Mouse (Mus musculus) CH12.LX (cell line): ENCODE measurements around the gene Gm42742. TPM values are rescaled to one million over a fixed set of nuclear protein-coding genes. Genes with fewer than 3 reads are reported as not detected.

Experiments
- DNase-seq: peaks from one replicate; pipeline ENCODE4 v3.0.0-alpha.2; 2013; ENCODE audit errors: extremely low read depth
- H3K27ac ChIP-seq: 2 replicates; pipeline ENCODE4 v1.5.1; 2012; ENCODE audit warnings: low read depth, mild to moderate bottlenecking, control low read depth, moderate library complexity; ENCODE audit not compliant: insufficient read depth
- H3K27me3 ChIP-seq: replicated peaks from 2 replicates; pipeline ENCODE3; 2012; ENCODE audit warnings: inconsistent platforms
- H3K36me3 ChIP-seq, 2 experiments: replicated peaks in 1 of 2; 2 replicates each; pipeline versions ENCODE3 to v1.6.1; 2012; ENCODE audit warnings: inconsistent platforms in 1 of 2, low read length in 1 of 2, mild to moderate bottlenecking in 1 of 2, mixed read lengths in 1 of 2, moderate library complexity in 1 of 2; ENCODE audit not compliant: control insufficient read depth in 1 of 2, insufficient read depth in 1 of 2
- H3K4me1 ChIP-seq, 2 experiments: 2 replicates each; pipeline ENCODE4 v1.6.1; 2012; ENCODE audit warnings: inconsistent platforms in 1 of 2, moderate library complexity in 1 of 2; ENCODE audit not compliant: insufficient read depth in 2 of 2, control insufficient read depth in 1 of 2
- H3K4me2 ChIP-seq: 2 replicates; pipeline ENCODE4 v1.6.1; 2012; ENCODE audit warnings: low read depth, mild to moderate bottlenecking, control low read depth; ENCODE audit not compliant: poor library complexity, insufficient read depth, severe bottlenecking
- H3K4me3 ChIP-seq, 3 experiments: fragments of 150-350 bp in 1 of 3; sonication (generic) in 1 of 3; replicated peaks in 1 of 3; 2 replicates each; pipeline versions ENCODE3 to v1.5.1; 2011 to 2012; ENCODE audit warnings: low read depth in 2 of 3, low read length in 2 of 3, mild to moderate bottlenecking in 2 of 3, moderate library complexity in 2 of 3, control low read depth in 1 of 3, improper control_type of control experiment in 1 of 3, inconsistent platforms in 1 of 3, mixed read lengths in 1 of 3; ENCODE audit not compliant: poor library complexity in 1 of 3
- H3K79me2 ChIP-seq: replicated peaks from 2 replicates; pipeline ENCODE4 v1.6.1; 2012; ENCODE audit warnings: mild to moderate bottlenecking, moderate library complexity; ENCODE audit not compliant: control insufficient read depth, poor library complexity, insufficient read depth, severe bottlenecking; ENCODE audit errors: extremely low read depth
- H3K9ac ChIP-seq: 2 replicates; pipeline ENCODE4 v1.6.1; 2012; ENCODE audit warnings: low read depth, mild to moderate bottlenecking, control low read depth, moderate library complexity; ENCODE audit not compliant: insufficient read depth
- H3K9me3 ChIP-seq: replicated peaks from 2 replicates; pipeline ENCODE3; 2012; ENCODE audit warnings: low read length, inconsistent platforms, mixed read lengths
- BHLHE40 ChIP-seq: IDR thresholded peaks from 2 replicates; pipeline ENCODE4 v1.6.1; 2011; ENCODE audit warnings: mild to moderate bottlenecking, low read depth, low read length, improper control_type of control experiment
- CHD1 ChIP-seq: IDR thresholded peaks from 2 replicates; pipeline ENCODE4 v1.6.1; 2012; ENCODE audit warnings: low read depth, low read length, improper control_type of control experiment, inconsistent platforms
- CHD2 ChIP-seq: IDR thresholded peaks from 2 replicates; pipeline ENCODE4 v1.6.1; 2011; ENCODE audit warnings: low read length, improper control_type of control experiment
- CTCF ChIP-seq, 2 experiments: IDR thresholded peaks in 1 of 2; conservative IDR thresholded peaks in 1 of 2; 2 replicates each; pipeline ENCODE4 v1.5.1; 2011 to 2012; ENCODE audit warnings: low read depth in 2 of 2, low read length in 2 of 2, improper control_type of control experiment in 1 of 2, inconsistent platforms in 1 of 2, mild to moderate bottlenecking in 1 of 2, moderate library complexity in 1 of 2
- E2F4 ChIP-seq: IDR thresholded peaks from 2 replicates; pipeline ENCODE4 v1.6.1; 2011; ENCODE audit warnings: low read depth, low read length, improper control_type of control experiment; ENCODE audit not compliant: insufficient replicate concordance
- ELF1 ChIP-seq: IDR thresholded peaks from 2 replicates; pipeline ENCODE4 v1.6.1; 2014; ENCODE audit warnings: low read depth, mild to moderate bottlenecking, inconsistent platforms, low read length, improper control_type of control experiment
- EP300 ChIP-seq: IDR thresholded peaks from 2 replicates; pipeline ENCODE4 v1.6.1; 2011; ENCODE audit warnings: low read length, improper control_type of control experiment
- ETS1 ChIP-seq: conservative IDR thresholded peaks from 2 replicates; pipeline ENCODE4 v1.6.1; 2012; ENCODE audit warnings: low read depth, mild to moderate bottlenecking, inconsistent platforms, low read length, improper control_type of control experiment, moderate library complexity
- GABPA ChIP-seq: IDR thresholded peaks from 2 replicates; pipeline ENCODE4 v1.6.1; 2012; ENCODE audit warnings: low read depth, low read length, improper control_type of control experiment, inconsistent platforms; ENCODE audit not compliant: insufficient replicate concordance
- IRF4 ChIP-seq: IDR thresholded peaks from 2 replicates; pipeline ENCODE4 v1.6.1; 2014; ENCODE audit warnings: low read depth, mild to moderate bottlenecking, inconsistent platforms, low read length, improper control_type of control experiment
- JUN ChIP-seq: IDR thresholded peaks from 2 replicates; pipeline ENCODE4 v1.6.1; 2011; ENCODE audit warnings: low read depth, mild to moderate bottlenecking, low read length, improper control_type of control experiment, moderate library complexity; ENCODE audit not compliant: insufficient read depth
- JUND ChIP-seq: conservative IDR thresholded peaks from 2 replicates; pipeline ENCODE4 v1.6.1; 2011; ENCODE audit warnings: low read depth, low read length, improper control_type of control experiment
- KAT2A ChIP-seq: IDR thresholded peaks from 2 replicates; pipeline ENCODE4 v1.6.1; 2012; ENCODE audit warnings: low read length, improper control_type of control experiment, inconsistent platforms; ENCODE audit not compliant: insufficient replicate concordance
- MAX ChIP-seq: IDR thresholded peaks from 2 replicates; pipeline ENCODE4 v1.6.1; 2011; ENCODE audit warnings: low read length, improper control_type of control experiment
- MAZ ChIP-seq: IDR thresholded peaks from 2 replicates; pipeline ENCODE4 v1.6.1; 2012; ENCODE audit warnings: low read depth, mild to moderate bottlenecking, inconsistent platforms, low read length, improper control_type of control experiment, moderate library complexity
- MXI1 ChIP-seq: IDR thresholded peaks from 2 replicates; pipeline ENCODE4 v1.6.1; 2011; ENCODE audit warnings: mild to moderate bottlenecking, low read depth, low read length, improper control_type of control experiment
- MYC ChIP-seq: IDR thresholded peaks from 2 replicates; pipeline ENCODE4 v1.6.1; 2011; ENCODE audit warnings: low read depth, mild to moderate bottlenecking, improper control_type of control experiment, low read length
- NELFE ChIP-seq: IDR thresholded peaks from 2 replicates; pipeline ENCODE4 v1.6.1; 2011; ENCODE audit warnings: low read depth, low read length, improper control_type of control experiment
- PAX5 ChIP-seq: IDR thresholded peaks from 2 replicates; pipeline ENCODE4 v1.6.1; 2012; ENCODE audit warnings: low read length, inconsistent platforms, mixed read lengths
- POLR2A ChIP-seq: IDR thresholded peaks from 2 replicates; pipeline ENCODE4 v1.6.1; 2011; ENCODE audit warnings: low read depth, mild to moderate bottlenecking, improper control_type of control experiment, low read length
- POLR2AphosphoS2 ChIP-seq: IDR thresholded peaks from 2 replicates; pipeline ENCODE4 v1.6.1; 2011; ENCODE audit warnings: low read depth, low read length, improper control_type of control experiment
- RCOR1 ChIP-seq: conservative IDR thresholded peaks from 2 replicates; pipeline ENCODE4 v1.6.1; 2012; ENCODE audit warnings: low read depth, mild to moderate bottlenecking, inconsistent platforms, low read length, improper control_type of control experiment
- SIN3A ChIP-seq: IDR thresholded peaks from 2 replicates; pipeline ENCODE4 v1.6.1; 2012; ENCODE audit warnings: low read length, improper control_type of control experiment, inconsistent platforms
- SMC3 ChIP-seq: IDR thresholded peaks from 2 replicates; pipeline ENCODE4 v1.6.1; 2011; ENCODE audit warnings: low read depth, low read length, improper control_type of control experiment
- TCF12 ChIP-seq: IDR thresholded peaks from 2 replicates; pipeline ENCODE4 v1.6.1; 2014; ENCODE audit warnings: low read depth, mild to moderate bottlenecking, inconsistent platforms, low read length, improper control_type of control experiment
- UBTF ChIP-seq: IDR thresholded peaks from 2 replicates; pipeline ENCODE4 v1.6.1; 2012; ENCODE audit warnings: low read depth, mild to moderate bottlenecking, inconsistent platforms, low read length, improper control_type of control experiment, moderate library complexity
- USF1 ChIP-seq: IDR thresholded peaks from 2 replicates; pipeline ENCODE4 v1.6.1; 2014; ENCODE audit warnings: low read depth, mild to moderate bottlenecking, inconsistent platforms, low read length, improper control_type of control experiment
- ZKSCAN1 ChIP-seq: IDR thresholded peaks from 2 replicates; pipeline ENCODE4 v1.6.1; 2012; ENCODE audit warnings: low read depth, inconsistent platforms, low read length, improper control_type of control experiment, borderline replicate concordance
- ZMIZ1 ChIP-seq: IDR thresholded peaks from 2 replicates; pipeline ENCODE4 v1.6.1; 2012; ENCODE audit warnings: low read depth, mild to moderate bottlenecking, inconsistent platforms, low read length, improper control_type of control experiment
- ZNF384 ChIP-seq: IDR thresholded peaks from 2 replicates; pipeline ENCODE4 v1.6.1; 2012; ENCODE audit warnings: low read depth, low read length, improper control_type of control experiment, inconsistent platforms
- dilution Hi-C: fragments of 300-500 bp; cut with MboI; formaldehyde crosslinking; loops from 2 replicates; pipeline ENCODE4 v1.14.3; 2020; ENCODE audit warnings: low sequenced_read_pairs; ENCODE audit not compliant: extremely low pct_unique_long_range_greater_than_20kb, extremely low pct_ligation_motif_present
- in situ Hi-C: fragments of 300-500 bp; cut with MboI; formaldehyde crosslinking; loops from 3 replicates; pipeline ENCODE4 v1.14.3; 2019; ENCODE audit warnings: low sequenced_read_pairs, low pct_ligation_motif_present, low pct_unique_long_range_greater_than_20kb, mixed read lengths
- polyA plus RNA-seq: library from polyadenylated mRNA; unstranded; fragments of >175 nt; gene quantifications from 2 replicates; pipeline ENCODE4 v1.2.1, GENCODE M21; 2012; ENCODE audit warnings: low read depth; ENCODE audit not compliant: insufficient read length
- total RNA-seq, 2 experiments: library from RNA; depleted of rRNA; stranded (reverse); fragments of 300-350 nt in 1 of 2; fragments of >200 nt in 1 of 2; gene quantifications; 2 replicates each; pipeline ENCODE4 v1.2.3; 2012 to 2014

The Gm42742 gene
- total and polyA plus RNA-seq, 3 experiments: 6.1 to 45.1 (median 16.0) TPM

GRCm38 (mm10) chr7:127016081-127016480 is 4.8 kb downstream of the Gm42742 start (continued):
- TF ChIP-seq TCF12 (peak; percentile 63), SIN3A (peak; percentile 64; the same call in 1 of the 2 replicates)

- peak overlapping the region in 1 of 3 experiments; percentile 25 for H3K4me3 ChIP-seq
- DNase-seq: no peak
- H3K9ac ChIP-seq: peak overlapping the region; percentile 52; the same call in 1 of the 2 replicates
- H3K4me1 ChIP-seq: peaks cover 22 to 72% of the 10 kb centered on the region in 2 experiments; a peak in 3 of 4 replicates
- in situ Hi-C loops: loop anchor here (5.0 to 10.0 kb wide), 2 partner anchors 53 to 310 kb away; partner anchors contain the start of gene Coro1a
- TF ChIP-seq CTCF (conservative IDR thresholded peaks at IDR 0.05 in 1 of 2, IDR thresholded peaks at IDR 0.05 in 1 of 2; ENCODE audit: low read depth in 2 of 2, low read length in 2 of 2) (no peak), RCOR1 (no peak), ZNF384 (no peak), POLR2AphosphoS2 (no peak), ETS1 (no peak), MXI1 (no peak), KAT2A (no peak), MAX (no peak), ELF1 (no peak), TCF12 (no peak), ZMIZ1 (no peak), CHD1 (no peak), MYC (no peak), UBTF (no peak), JUND (no peak), MAZ (no peak), GABPA (no peak)
- H3K27me3 ChIP-seq: no peaks in the 10 kb centered on the region
- H3K27ac ChIP-seq: peak overlapping the region; percentile 2; the same call in 1 of the 2 replicates
- dilution Hi-C loops: no loop called here
- peak overlapping the region; percentile 77 for H3K4me2 ChIP-seq
- no peaks in the 10 kb centered on the region for H3K9me3 ChIP-seq
- H3K79me2 ChIP-seq: peaks cover 14% of the 10 kb centered on the region
- H3K36me3 ChIP-seq: peaks cover 6 to 50% of the 10 kb centered on the region in 2 experiments
These were observed 5.9 kb downstream of the Gm42742 start for GRCm38 (mm10) chr7:127014993-127015392.

- Histone ChIP-seq H3K27ac (peak within 1 kb of the TSS; percentile 67), H3K27me3 (no peaks in the 10 kb centered on the region), H3K4me1 (peaks cover 22 to 72% of the 10 kb centered on the region in 2 experiments), H3K9me3 (no peaks in the 10 kb centered on the region), H3K4me2 (peak within 1 kb of the TSS; percentile 77), H3K4me3 (peak within 1 kb of the TSS; percentile 73 to 87 (median 75)), H3K36me3 (peaks cover 6 to 47% of the 10 kb centered on the region in 2 experiments), H3K9ac (peak within 1 kb of the TSS; percentile 87), H3K79me2 (peaks cover 14% of the 10 kb centered on the region)
- peak; percentile 75 for DNase-seq
- in situ Hi-C loops (loop anchor here (10.0 kb wide), 1 partner anchor 310 kb away; the partner anchor contains the start of gene Coro1a), dilution Hi-C loops (no loop called here)
- TF ChIP-seq SMC3 (no peak), JUN (no peak), PAX5 (no peak), KAT2A (no peak), USF1 (no peak), EP300 (no peak), MYC (no peak), CTCF (conservative IDR thresholded peaks at IDR 0.05 in 1 of 2, IDR thresholded peaks at IDR 0.05 in 1 of 2; ENCODE audit: low read depth in 2 of 2, low read length in 2 of 2) (no peak), CHD2 (no peak), IRF4 (peak; percentile 23; the same call in 1 of the 2 replicates), ZKSCAN1 (no peak), JUND (no peak), NELFE (no peak), ELF1 (peak; percentile 74), MAZ (0 out of 2 replicates have a peak, but pooled peaks have one; percentile 22), MAX (no peak), GABPA (no peak), E2F4 (no peak), POLR2A (peak; percentile 61), BHLHE40 (no peak)
These were observed 6.6 kb downstream of the Gm42742 start, which contains the start of gene Mvp for GRCm38 (mm10) chr7:127014320-127014719. Gene Mvp, minus strand, starts transcription at chr7:127014621.
